Mouse (Mus musculus): ENCODE measurements around the gene Tsnax. TPM values are rescaled to one million over a fixed set of nuclear protein-coding genes. Genes with fewer than 3 reads are reported as not detected.

The Tsnax gene
- polyA plus RNA-seq (2011; ENCODE audit: insufficient read depth, insufficient read length, low replicate concordance, missing spikeins) = 12.3 and 13.9 TPM in 2 replicates

DNA sequence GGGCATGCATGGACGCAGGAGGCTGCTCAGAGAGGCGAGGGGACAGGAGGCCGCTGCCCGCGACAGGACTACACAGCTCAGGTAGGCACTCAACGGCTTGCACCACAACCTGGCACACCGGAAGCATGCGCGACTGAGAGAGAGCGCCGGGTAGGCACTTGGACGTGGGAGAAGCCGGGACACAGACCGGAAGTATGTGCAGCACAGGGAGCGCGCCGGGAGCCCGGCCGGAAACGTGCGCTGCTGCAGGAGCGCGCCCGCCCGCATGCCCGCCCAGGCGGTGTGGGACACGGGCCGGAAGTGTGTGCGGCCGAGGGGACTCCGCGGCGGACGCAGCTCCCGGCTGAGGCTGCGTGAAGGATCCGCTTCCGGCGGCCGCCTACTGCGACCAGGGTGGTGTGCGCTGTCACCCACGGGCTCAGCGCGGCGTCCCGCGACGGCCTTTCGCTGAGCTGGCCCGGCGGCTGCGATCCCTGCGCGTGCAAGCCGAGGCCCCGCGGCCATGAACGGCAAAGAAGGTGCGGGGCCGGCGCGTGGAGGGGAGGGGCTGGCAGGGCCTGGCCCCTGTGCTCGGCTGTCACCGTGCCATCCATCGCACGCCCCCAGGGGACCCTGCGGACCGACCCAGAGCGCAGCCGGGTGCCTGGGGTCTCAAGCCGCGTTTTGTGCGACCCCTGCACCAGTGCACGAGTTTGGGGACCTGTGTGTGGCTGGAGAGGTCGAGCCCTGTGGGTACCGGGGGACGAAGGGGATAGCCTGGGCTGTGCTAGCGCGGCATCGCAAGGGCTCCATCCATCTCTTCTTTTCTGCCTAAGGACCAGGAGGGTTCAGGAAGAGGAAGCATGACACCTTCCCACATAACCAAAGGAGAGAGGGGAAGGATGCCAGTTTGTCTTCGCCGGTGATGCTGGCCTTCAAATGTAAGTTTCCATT lies at the start of gene Tsnax:
Gene Tsnax (plus strand): TSS at position 303 of the 933 bp plus-strand sequence.
- Histone ChIP-seq H3K27ac (ENCODE audit: control insufficient read depth, insufficient read depth, low read depth, low read length, poor library complexity) (peak within 1 kb of the TSS; percentile 52; the same call in 1 of the 2 replicates), H3K4me3 (replicated peaks; ENCODE audit: control insufficient read depth, low read depth, low read length) (peak within 1 kb of the TSS; percentile 60), H3K4me1 (ENCODE audit: control insufficient read depth, insufficient read depth, low read length) (0 out of 2 replicates have a peak, but pooled peaks cover 2% of the 10 kb centered on the region)
- WGBS = 2% methylated on average over 84 of the region's 84 CpGs
- TF ChIP-seq CTCF (IDR thresholded peaks at IDR 0.05; ENCODE audit: control insufficient read depth, insufficient read depth, low read length) (no peak), POLR2A (IDR thresholded peaks at IDR 0.05; ENCODE audit: borderline replicate concordance, control insufficient read depth, low read depth, low read length) (peak; percentile 59; the same call in 1 of the 2 replicates)

DNA sequence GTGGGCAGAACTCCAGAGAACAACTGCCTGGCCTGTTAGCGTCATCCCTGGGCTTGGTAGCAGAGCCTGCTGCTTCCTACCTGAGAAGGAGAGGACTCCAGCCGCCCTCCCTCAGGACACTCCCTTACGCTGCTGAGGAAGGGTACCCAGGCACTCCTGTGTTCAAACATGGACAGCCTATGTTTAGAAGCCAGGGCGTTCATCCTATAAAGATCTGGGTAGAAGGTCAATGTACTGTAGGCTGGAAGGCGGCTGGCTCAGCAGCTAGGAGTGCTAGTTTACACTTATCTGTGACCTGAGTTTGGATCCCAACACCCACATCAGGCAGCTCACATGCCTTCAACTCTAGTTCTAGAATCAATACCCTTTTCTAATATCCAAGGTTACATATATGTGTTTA lies 49.6 kb upstream of the Tsnax start:
- H3K27ac ChIP-seq (ENCODE audit: control insufficient read depth, insufficient read depth, low read depth, low read length, poor library complexity) = no peak overlapping the region
- H3K4me1 ChIP-seq (ENCODE audit: control insufficient read depth, insufficient read depth, low read length) = no peaks in the 10 kb centered on the region
- WGBS = 83% methylated on average over 5 of the region's 5 CpGs
- TF ChIP-seq POLR2A (IDR thresholded peaks at IDR 0.05; ENCODE audit: borderline replicate concordance, control insufficient read depth, low read depth, low read length) = no peak
- TF ChIP-seq CTCF (IDR thresholded peaks at IDR 0.05; ENCODE audit: control insufficient read depth, insufficient read depth, low read length) = no peak
- no peak overlapping the region for H3K4me3 ChIP-seq (replicated peaks; ENCODE audit: control insufficient read depth, low read depth, low read length)

GRCm38 (mm10) chr8:124964966-124965365 lies 47.8 kb upstream of the Tsnax start:
- WGBS = 85% methylated on average over 8 of the region's 8 CpGs
- Histone ChIP-seq H3K27ac (ENCODE audit: control insufficient read depth, insufficient read depth, low read depth, low read length, poor library complexity) (no peak overlapping the region), H3K4me3 (replicated peaks; ENCODE audit: control insufficient read depth, low read depth, low read length) (no peak overlapping the region), H3K4me1 (ENCODE audit: control insufficient read depth, insufficient read depth, low read length) (no peaks in the 10 kb centered on the region)
- TF ChIP-seq POLR2A (IDR thresholded peaks at IDR 0.05; ENCODE audit: borderline replicate concordance, control insufficient read depth, low read depth, low read length) (no peak), CTCF (IDR thresholded peaks at IDR 0.05; ENCODE audit: control insufficient read depth, insufficient read depth, low read length) (no peak)

DNA sequence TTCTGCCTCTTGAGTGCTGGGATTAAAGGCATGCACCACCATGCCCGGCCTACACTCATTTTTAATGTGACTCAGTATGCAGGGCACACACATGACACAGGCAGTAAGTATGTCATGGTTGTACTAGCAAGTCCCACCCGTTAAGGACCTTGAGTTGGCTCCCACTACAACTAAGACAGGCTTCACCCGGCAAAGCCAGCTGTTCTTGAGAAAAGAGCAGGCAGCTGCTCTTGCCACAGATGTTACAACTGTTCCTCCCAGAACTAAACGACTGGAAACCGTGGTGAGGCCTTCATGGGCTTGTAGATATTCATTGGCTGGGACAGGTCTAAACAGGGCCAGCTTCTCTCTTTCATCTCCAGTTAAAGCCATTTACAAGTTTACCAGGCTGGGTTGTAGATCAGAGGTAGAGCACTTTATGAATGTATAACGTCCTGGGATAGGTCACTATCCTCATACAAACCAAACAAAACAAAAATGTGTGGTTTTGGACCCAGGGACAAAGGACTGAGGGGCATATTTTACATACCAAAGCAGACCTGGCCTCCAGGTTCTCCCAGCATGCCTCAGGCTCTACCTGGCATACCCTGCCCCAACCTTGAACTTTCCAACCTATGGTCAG lies 42.4 kb upstream of the Tsnax start:
- no peak overlapping the region for H3K27ac ChIP-seq (ENCODE audit: control insufficient read depth, insufficient read depth, low read depth, low read length, poor library complexity)
- H3K4me3 ChIP-seq (replicated peaks; ENCODE audit: control insufficient read depth, low read depth, low read length) = no peak overlapping the region
- no peaks in the 10 kb centered on the region for H3K4me1 ChIP-seq (ENCODE audit: control insufficient read depth, insufficient read depth, low read length)
- TF ChIP-seq CTCF (IDR thresholded peaks at IDR 0.05; ENCODE audit: control insufficient read depth, insufficient read depth, low read length) = no peak
- TF ChIP-seq POLR2A (IDR thresholded peaks at IDR 0.05; ENCODE audit: borderline replicate concordance, control insufficient read depth, low read depth, low read length) = no peak
- WGBS = 68% methylated on average over 6 of the region's 6 CpGs

DNA sequence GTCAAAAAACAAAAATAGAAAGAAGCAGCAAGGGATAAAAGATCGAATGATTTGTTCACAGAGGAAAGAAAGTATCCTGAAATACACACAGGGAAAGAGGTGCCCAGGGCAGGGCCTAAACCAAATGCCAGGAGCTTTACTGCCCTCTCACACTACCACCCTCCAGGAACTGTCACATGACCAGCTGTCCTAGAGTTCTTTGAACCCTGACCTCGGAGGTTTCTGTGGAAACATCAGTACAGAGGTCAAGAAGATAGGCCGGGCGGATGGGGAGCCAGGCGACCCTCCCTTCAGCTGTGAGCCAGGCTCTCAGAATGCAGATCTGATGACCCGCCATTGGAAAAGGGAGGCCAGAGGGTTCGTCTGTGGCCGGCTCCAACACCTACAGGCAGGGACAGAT lies 39.6 kb upstream of the Tsnax start:
- no peak overlapping the region for H3K27ac ChIP-seq (ENCODE audit: control insufficient read depth, insufficient read depth, low read depth, low read length, poor library complexity)
- TF ChIP-seq POLR2A (IDR thresholded peaks at IDR 0.05; ENCODE audit: borderline replicate concordance, control insufficient read depth, low read depth, low read length) = no peak
- no peak for TF ChIP-seq CTCF (IDR thresholded peaks at IDR 0.05; ENCODE audit: control insufficient read depth, insufficient read depth, low read length)
- no peak overlapping the region for H3K4me3 ChIP-seq (replicated peaks; ENCODE audit: control insufficient read depth, low read depth, low read length)
- 86% methylated on average over 8 of the region's 8 CpGs for WGBS
- no peaks in the 10 kb centered on the region for H3K4me1 ChIP-seq (ENCODE audit: control insufficient read depth, insufficient read depth, low read length)

- H3K4me1 ChIP-seq (ENCODE audit: control insufficient read depth, insufficient read depth, low read length) = no peaks in the 10 kb centered on the region
- TF ChIP-seq CTCF (IDR thresholded peaks at IDR 0.05; ENCODE audit: control insufficient read depth, insufficient read depth, low read length) = no peak
- TF ChIP-seq POLR2A (IDR thresholded peaks at IDR 0.05; ENCODE audit: borderline replicate concordance, control insufficient read depth, low read depth, low read length) = no peak
- H3K27ac ChIP-seq (ENCODE audit: control insufficient read depth, insufficient read depth, low read depth, low read length, poor library complexity) = no peak overlapping the region
- WGBS = 56% methylated on average over 4 of the region's 4 CpGs
- no peak overlapping the region for H3K4me3 ChIP-seq (replicated peaks; ENCODE audit: control insufficient read depth, low read depth, low read length)
Measured at GRCm38 (mm10) chr8:124974254-124974653, 38.5 kb upstream of the Tsnax start.

GRCm38 (mm10) chr8:124976211-124976610 lies 36.6 kb upstream of the Tsnax start:
- TF ChIP-seq CTCF (IDR thresholded peaks at IDR 0.05; ENCODE audit: control insufficient read depth, insufficient read depth, low read length) (no peak), POLR2A (IDR thresholded peaks at IDR 0.05; ENCODE audit: borderline replicate concordance, control insufficient read depth, low read depth, low read length) (no peak)
- WGBS = 75% methylated on average over 6 of the region's 6 CpGs
- Histone ChIP-seq H3K4me3 (replicated peaks; ENCODE audit: control insufficient read depth, low read depth, low read length) (no peak overlapping the region), H3K4me1 (ENCODE audit: control insufficient read depth, insufficient read depth, low read length) (no peaks in the 10 kb centered on the region), H3K27ac (ENCODE audit: control insufficient read depth, insufficient read depth, low read depth, low read length, poor library complexity) (no peak overlapping the region)

GRCm38 (mm10) chr8:124978026-124978425 lies 34.8 kb upstream of the Tsnax start:
- no peak for TF ChIP-seq CTCF (IDR thresholded peaks at IDR 0.05; ENCODE audit: control insufficient read depth, insufficient read depth, low read length)
- TF ChIP-seq POLR2A (IDR thresholded peaks at IDR 0.05; ENCODE audit: borderline replicate concordance, control insufficient read depth, low read depth, low read length) = no peak
- H3K4me1 ChIP-seq (ENCODE audit: control insufficient read depth, insufficient read depth, low read length) = no peaks in the 10 kb centered on the region
- WGBS = 79% methylated on average over 7 of the region's 7 CpGs
- no peak overlapping the region for H3K27ac ChIP-seq (ENCODE audit: control insufficient read depth, insufficient read depth, low read depth, low read length, poor library complexity)
- H3K4me3 ChIP-seq (replicated peaks; ENCODE audit: control insufficient read depth, low read depth, low read length) = no peak overlapping the region
